Mouse (Mus musculus) intestine, postnatal 0 days (tissue): ENCODE measurements around the gene Prrc2a. TPM values are rescaled to one million over a fixed set of nuclear protein-coding genes. Genes with fewer than 3 reads are reported as not detected.

Source experiments
- ATAC-seq: fragments of 200-750 bp; cut with Nextera tagmentation; 2 replicates; pipeline ENCODE4 v1.8.0; 2017; ENCODE audit warnings: mild to moderate bottlenecking, moderate TSS enrichment, moderate library complexity
- H3K27ac ChIP-seq: fragments of 300-500 bp; sonication (generic); 2 replicates; pipeline ENCODE4 v1.5.1; 2014; ENCODE audit warnings: mild to moderate bottlenecking, low read depth, low read length, moderate library complexity
- H3K27me3 ChIP-seq: fragments of 300-500 bp; sonication (generic); replicated peaks from 2 replicates; pipeline ENCODE4 v1.6.1; 2014; ENCODE audit warnings: low read length, mixed read lengths; ENCODE audit not compliant: control insufficient read depth, insufficient read depth
- H3K36me3 ChIP-seq: fragments of 300-500 bp; sonication (generic); 2 replicates; pipeline ENCODE4 v1.6.1; 2014; ENCODE audit warnings: mild to moderate bottlenecking, moderate library complexity; ENCODE audit not compliant: control insufficient read depth, insufficient read depth
- H3K4me1 ChIP-seq: fragments of 300-500 bp; sonication (generic); replicated peaks from 2 replicates; pipeline ENCODE4 v1.6.1; 2014; ENCODE audit warnings: antibody characterized with exemption, low read length, mixed read lengths; ENCODE audit not compliant: control insufficient read depth, insufficient read depth
- H3K4me2 ChIP-seq: fragments of 300-500 bp; sonication (generic); replicated peaks from 2 replicates; pipeline ENCODE4 v1.6.1; 2014; ENCODE audit warnings: low read depth, mild to moderate bottlenecking, moderate library complexity
- H3K4me3 ChIP-seq: fragments of 300-500 bp; sonication (generic); 2 replicates; pipeline ENCODE4 v1.5.1; 2014; ENCODE audit warnings: low read depth, low read length
- H3K9ac ChIP-seq: fragments of 300-500 bp; sonication (generic); 2 replicates; pipeline ENCODE4 v1.6.1; 2014; ENCODE audit warnings: mild to moderate bottlenecking, low read depth, low read length
- H3K9me3 ChIP-seq: fragments of 300-500 bp; sonication (generic); 2 replicates; pipeline ENCODE4 v1.6.1; 2016; ENCODE audit warnings: mixed run types; ENCODE audit not compliant: control insufficient read depth
- CTCF ChIP-seq: sonication (generic); IDR thresholded peaks from 2 replicates; pipeline ENCODE4 v1.5.1; 2016; ENCODE audit warnings: low read depth, mild to moderate bottlenecking, control low read depth, antibody characterized with exemption, moderate library complexity
- WGBS: fragments of 180-500 bp; shearing (Covaris S2); extraction: QIAGEN DNeasy Blood & Tissue Kit; methylation state at CpG from one replicate; pipeline ENCODE4 v1.1.7; 2014; 5-methylcytosine and 5-hydroxymethylcytosine counted together
- polyA plus RNA-seq: library from polyadenylated mRNA; unstranded; fragments of >200 nt; fragmentation: Nextera tagmentation; extraction: Ambion mirVana; gene quantifications from 2 replicates; pipeline ENCODE4 v1.2.1, GENCODE M21; 2015

Prrc2a gene
- polyA plus RNA-seq, 1 experiment from 2014 or later, result 40.0 TPM

DNA sequence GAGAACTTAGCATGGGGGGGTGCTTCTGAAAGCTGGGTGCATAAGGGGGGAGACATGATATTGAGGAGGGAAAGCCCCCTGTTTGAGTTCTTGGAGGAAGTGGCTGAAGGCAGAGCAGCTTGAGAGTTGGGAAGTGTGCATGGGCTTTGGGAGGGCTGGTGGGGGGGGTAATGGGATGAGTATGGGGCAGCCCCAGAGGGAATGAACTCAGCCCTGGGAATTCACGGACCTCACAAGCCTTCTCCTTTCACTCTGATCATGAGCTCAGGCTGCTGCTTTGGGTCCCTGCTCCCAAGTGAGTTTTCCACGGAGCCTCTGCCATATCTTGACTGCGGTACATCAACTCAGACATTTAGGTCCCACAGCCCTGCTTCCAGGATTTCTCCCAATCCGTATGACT lies 37.7 kb upstream of the Prrc2a start:
- no peak for ATAC-seq
- peaks cover 16% of the 10 kb centered on the region for H3K27me3 ChIP-seq
- H3K9ac ChIP-seq, result no peak overlapping the region
- no peak for TF ChIP-seq CTCF
- no peaks in the 10 kb centered on the region for H3K36me3 ChIP-seq
- 71% methylated on average over 4 of the region's 4 CpGs for WGBS
- H3K4me3 ChIP-seq, result no peak overlapping the region
- no peak overlapping the region for H3K4me2 ChIP-seq
- no peak overlapping the region for H3K27ac ChIP-seq
- no peaks in the 10 kb centered on the region for H3K4me1 ChIP-seq
- H3K9me3 ChIP-seq, result no peaks in the 10 kb centered on the region

DNA sequence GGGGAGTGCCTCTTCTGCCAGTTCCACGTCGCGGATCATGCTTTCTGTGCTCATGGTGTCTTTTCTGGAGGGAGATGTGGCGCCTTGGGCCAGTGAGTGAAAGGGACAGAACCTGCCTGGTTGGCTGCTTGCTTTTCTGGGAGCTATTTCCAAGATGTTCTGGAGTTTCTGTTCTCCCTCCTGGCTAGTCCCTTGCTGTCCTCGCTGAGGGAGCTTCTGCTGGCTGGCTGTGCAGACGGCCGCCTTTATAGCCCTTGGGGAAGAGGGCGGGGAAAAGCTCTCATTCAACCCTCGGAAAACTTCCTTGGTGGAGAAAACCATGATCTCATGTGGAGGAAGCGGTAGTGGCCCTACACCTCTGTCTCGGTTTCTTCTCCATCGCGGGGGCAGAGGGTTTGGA lies 37.1 kb upstream of the Prrc2a start, which contains the start of gene Tnf:
Gene Tnf (minus strand): TSS at position 221 of the 400 bp plus-strand sequence.
- no peak for ATAC-seq
- H3K9ac ChIP-seq, result 0 out of 2 replicates have a peak within 1 kb of the TSS, but pooled peaks have one; percentile 26
- no peak within 1 kb of the TSS for H3K27ac ChIP-seq
- TF ChIP-seq CTCF, result no peak
- H3K4me3 ChIP-seq, result 0 out of 2 replicates have a peak within 1 kb of the TSS, but pooled peaks have one; percentile 9
- no peaks in the 10 kb centered on the region for H3K9me3 ChIP-seq
- H3K4me1 ChIP-seq, result no peaks in the 10 kb centered on the region
- H3K4me2 ChIP-seq, result peak within 1 kb of the TSS; percentile 45
- 24% methylated on average over 13 of the region's 13 CpGs for WGBS
- H3K36me3 ChIP-seq, result no peaks in the 10 kb centered on the region
- peaks cover 16% of the 10 kb centered on the region for H3K27me3 ChIP-seq

DNA sequence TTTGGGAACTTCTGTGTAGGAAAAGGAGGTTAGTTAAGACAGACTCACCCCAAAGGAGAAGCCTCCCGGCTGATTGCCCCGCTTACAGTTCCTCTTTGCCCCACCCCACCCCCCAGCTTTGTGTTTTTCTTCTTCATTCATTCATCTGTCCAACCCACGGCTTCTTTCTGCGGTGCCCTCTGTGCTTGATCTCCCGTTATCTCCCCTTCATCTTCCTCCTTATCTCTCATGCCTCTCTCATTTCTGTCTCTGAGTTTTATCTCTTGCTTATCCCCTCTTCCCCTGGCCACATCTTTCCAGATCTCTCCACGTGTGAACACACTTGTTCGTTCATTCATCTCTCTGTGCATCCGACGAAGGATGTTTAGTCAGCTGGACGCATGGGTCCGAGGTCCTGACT lies 36.4 kb upstream of the Prrc2a start:
- WGBS, result 61% methylated on average over 11 of the region's 11 CpGs
- Histone ChIP-seq H3K9me3 (no peaks in the 10 kb centered on the region), H3K27ac (no peak overlapping the region), H3K36me3 (no peaks in the 10 kb centered on the region), H3K27me3 (peaks cover 20% of the 10 kb centered on the region), H3K4me1 (no peaks in the 10 kb centered on the region), H3K4me3 (0 out of 2 replicates have a peak overlapping the region, but pooled peaks have one; percentile 9), H3K9ac (no peak overlapping the region), H3K4me2 (no peak overlapping the region)
- ATAC-seq, result no peak
- TF ChIP-seq CTCF, result no peak

DNA sequence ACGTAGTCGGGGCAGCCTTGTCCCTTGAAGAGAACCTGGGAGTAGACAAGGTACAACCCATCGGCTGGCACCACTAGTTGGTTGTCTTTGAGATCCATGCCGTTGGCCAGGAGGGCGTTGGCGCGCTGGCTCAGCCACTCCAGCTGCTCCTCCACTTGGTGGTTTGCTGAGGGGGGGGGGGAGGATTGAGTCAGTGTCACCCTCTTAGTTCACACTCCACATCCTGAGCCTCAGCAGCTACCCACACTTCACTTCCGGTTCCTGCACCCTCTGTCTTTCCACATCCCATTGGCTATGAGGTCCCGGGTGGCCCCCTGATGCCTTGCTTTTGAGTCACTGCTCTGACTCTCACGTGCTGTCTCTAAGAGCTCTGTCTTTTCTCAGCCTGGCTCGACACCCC lies 35.7 kb upstream of the Prrc2a start:
- no peaks in the 10 kb centered on the region for H3K9me3 ChIP-seq
- 78% methylated on average over 11 of the region's 11 CpGs for WGBS
- no peak for ATAC-seq
- no peak overlapping the region for H3K4me3 ChIP-seq
- no peak overlapping the region for H3K27ac ChIP-seq
- H3K4me1 ChIP-seq, result no peaks in the 10 kb centered on the region
- no peak overlapping the region for H3K9ac ChIP-seq
- no peak overlapping the region for H3K4me2 ChIP-seq
- peaks cover 25% of the 10 kb centered on the region for H3K27me3 ChIP-seq
- TF ChIP-seq CTCF, result no peak
- H3K36me3 ChIP-seq, result no peaks in the 10 kb centered on the region

DNA sequence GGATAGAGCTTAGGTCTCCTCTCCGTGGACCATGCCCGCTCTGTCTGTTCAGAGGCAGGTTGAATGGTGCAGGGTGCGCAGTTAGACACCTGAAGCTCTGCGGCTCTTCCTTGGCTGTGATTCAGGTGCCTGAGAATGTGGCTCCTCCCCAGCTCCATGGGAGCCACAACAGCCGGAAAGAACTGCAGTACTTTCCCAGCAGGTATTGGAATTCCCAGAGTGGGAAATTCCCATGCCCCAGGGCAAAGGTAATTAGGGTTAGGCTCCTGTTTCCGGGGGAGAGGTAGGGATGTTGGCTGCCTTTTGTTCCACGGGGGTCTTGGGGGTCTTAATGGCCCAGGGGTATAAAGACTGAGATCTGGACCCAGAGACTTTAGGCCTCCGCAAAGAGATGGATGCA lies 34.2 kb upstream of the Prrc2a start:
- Histone ChIP-seq H3K27ac (no peak overlapping the region), H3K4me3 (no peak overlapping the region), H3K27me3 (peaks cover 25% of the 10 kb centered on the region), H3K36me3 (no peaks in the 10 kb centered on the region), H3K4me1 (no peaks in the 10 kb centered on the region), H3K9me3 (no peaks in the 10 kb centered on the region), H3K4me2 (no peak overlapping the region), H3K9ac (no peak overlapping the region)
- no peak for TF ChIP-seq CTCF
- no peak for ATAC-seq
- WGBS, result 35% methylated on average over 8 of the region's 8 CpGs

DNA sequence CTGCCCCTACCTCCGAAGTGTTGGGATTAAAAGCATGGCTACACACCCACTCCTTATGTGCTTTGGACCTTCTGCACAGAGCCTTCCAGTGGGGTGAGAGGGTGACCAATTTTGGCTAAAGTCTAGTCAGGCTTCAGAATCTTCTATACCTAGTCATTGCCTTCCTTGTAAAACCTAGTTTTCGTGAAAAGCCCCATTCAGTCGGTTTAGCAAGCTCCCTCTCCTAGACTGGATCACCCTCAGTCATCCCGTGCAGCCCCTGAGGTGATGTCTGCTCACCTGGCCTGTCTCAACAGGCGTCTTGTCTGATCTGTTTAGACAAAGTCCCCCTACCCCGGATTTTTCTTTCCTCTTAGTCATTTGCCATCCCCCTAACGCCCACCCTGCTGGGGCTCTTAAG lies 33.3 kb upstream of the Prrc2a start:
- no peak for TF ChIP-seq CTCF
- H3K4me1 ChIP-seq, result no peaks in the 10 kb centered on the region
- no peak overlapping the region for H3K9ac ChIP-seq
- no peak for ATAC-seq
- H3K4me3 ChIP-seq, result no peak overlapping the region
- no peaks in the 10 kb centered on the region for H3K36me3 ChIP-seq
- no peak overlapping the region for H3K27ac ChIP-seq
- no peak overlapping the region for H3K4me2 ChIP-seq
- H3K9me3 ChIP-seq, result no peaks in the 10 kb centered on the region
- WGBS, result 63% methylated on average over 7 of the region's 7 CpGs
- peaks cover 24% of the 10 kb centered on the region for H3K27me3 ChIP-seq

DNA sequence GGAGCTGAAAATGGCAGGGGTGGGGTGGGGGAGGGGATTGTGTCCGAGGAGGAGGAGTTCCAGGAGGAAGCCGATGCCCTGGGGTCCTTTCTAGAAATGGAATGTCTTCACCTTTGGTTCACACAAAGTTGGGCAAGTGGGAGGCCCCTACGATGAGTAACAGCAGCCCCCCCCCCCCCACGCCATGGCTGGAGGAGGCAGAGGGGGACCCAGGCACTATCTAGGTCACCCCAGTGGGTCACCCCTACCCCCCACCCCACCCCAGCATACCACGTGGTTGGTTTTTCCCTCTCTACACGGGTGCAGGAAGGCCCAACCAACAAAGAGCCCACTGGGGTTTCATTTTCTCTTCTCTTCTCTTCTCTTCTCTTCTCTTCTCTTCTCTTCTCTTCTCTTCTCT lies 32.4 kb upstream of the Prrc2a start:
- Histone ChIP-seq H3K36me3 (no peaks in the 10 kb centered on the region), H3K9ac (no peak overlapping the region), H3K9me3 (no peaks in the 10 kb centered on the region), H3K27ac (no peak overlapping the region), H3K4me1 (no peaks in the 10 kb centered on the region), H3K4me2 (no peak overlapping the region), H3K27me3 (peaks cover 20% of the 10 kb centered on the region), H3K4me3 (no peak overlapping the region)
- no peak for TF ChIP-seq CTCF
- WGBS, result 56% methylated on average over 6 of the region's 6 CpGs
- no peak for ATAC-seq
